ENCODE assay signal across 20 mouse cellular contexts in genomic region chr10:20197039-20197438, GRCm38 (mm10).
"Had no signal": no experiment of that assay in that cellular context is flagged by ENCODE, and none has a peak within 500 bp of the region (broad histone marks: within the 10 kb centered on the region; RNA-seq: fewer than 3 reads in every experiment).

No protein-coding gene starts in this region.

- H3K4me3 ChIP-seq: liver, embryonic 15.5 days; lung, embryonic 15.5 days; midbrain, embryonic 10.5 days; midbrain, embryonic 12.5 days; midbrain, embryonic 15.5 days; neural tube, embryonic 12.5 days had no signal

- ATAC-seq: liver, postnatal 0 days; lung, postnatal 0 days; midbrain, embryonic 15.5 days had no signal

- H3K27me3 ChIP-seq: liver, embryonic 15.5 days; lung, embryonic 15.5 days; midbrain, embryonic 12.5 days; midbrain, embryonic 15.5 days; neural tube, embryonic 12.5 days had no signal

- H3K27ac ChIP-seq: liver, embryonic 15.5 days; lung, embryonic 15.5 days; macrophage; midbrain, embryonic 10.5 days; midbrain, embryonic 12.5 days; midbrain, embryonic 15.5 days; neural tube, embryonic 12.5 days had no signal

- H3K9ac ChIP-seq: liver, embryonic 15.5 days; liver, postnatal 0 days; lung, embryonic 15.5 days; midbrain, embryonic 12.5 days; midbrain, embryonic 15.5 days; neural tube, embryonic 12.5 days had no signal

- DNase-seq: liver, postnatal 0 days; lung, adult 2 months; lung, postnatal 14 days; lung, postnatal 36 days; retina, postnatal 1 day; right cerebral cortex, adult 18-20 months; right cerebral cortex, postnatal 25 days; right cerebral cortex, postnatal 4 days; spleen, adult 18-20 months; thymus, adult 18-20 months; thymus, postnatal 14 days; thymus, postnatal 36 days had no signal

- H3K36me3 ChIP-seq: liver, embryonic 15.5 days; lung, embryonic 15.5 days; midbrain, embryonic 10.5 days; midbrain, embryonic 12.5 days; midbrain, embryonic 15.5 days; neural tube, embryonic 12.5 days had no signal

- H3K9me3 ChIP-seq: liver, embryonic 15.5 days; lung, embryonic 15.5 days; midbrain, embryonic 10.5 days; midbrain, embryonic 12.5 days; midbrain, embryonic 15.5 days; neural tube, embryonic 12.5 days had no signal

- H3K4me2 ChIP-seq: liver, embryonic 15.5 days; lung, embryonic 15.5 days; midbrain, embryonic 12.5 days; midbrain, embryonic 15.5 days; neural tube, embryonic 12.5 days had no signal
